Mouse (Mus musculus) heart, postnatal 0 days (tissue): Measurements from ENCODE around the gene Nnmt. TPM values are rescaled to one million over a fixed set of nuclear protein-coding genes. Genes with fewer than 3 reads are reported as not detected.

Experiments
- ATAC-seq: fragments of 200-750 bp; cut with Nextera tagmentation; 2 replicates; pipeline ENCODE4 v1.8.0; 2017; ENCODE audit warnings: low read depth, moderate number of reproducible peaks, moderate library complexity; ENCODE audit not compliant: insufficient read depth
- DNase-seq: peaks from one replicate; pipeline ENCODE4 v3.0.0-alpha.2; 2016; ENCODE audit warnings: low spot score
- H3K27ac ChIP-seq: fragments of 300-500 bp; sonication (generic); 2 replicates; pipeline ENCODE4 v1.5.1; 2014; ENCODE audit warnings: low read depth, mild to moderate bottlenecking
- H3K27me3 ChIP-seq: fragments of 300-500 bp; sonication (generic); 2 replicates; pipeline ENCODE4 v1.6.1; 2014; ENCODE audit warnings: low read length, mixed read lengths; ENCODE audit not compliant: control insufficient read depth, insufficient read depth
- H3K36me3 ChIP-seq: fragments of 300-500 bp; sonication (generic); replicated peaks from 2 replicates; pipeline ENCODE4 v1.6.1; 2014; ENCODE audit warnings: low read length, mixed read lengths; ENCODE audit not compliant: control insufficient read depth, insufficient read depth
- H3K4me1 ChIP-seq: fragments of 300-500 bp; sonication (generic); 2 replicates; pipeline ENCODE4 v1.6.1; 2014; ENCODE audit warnings: antibody characterized with exemption; ENCODE audit not compliant: control insufficient read depth, insufficient read depth
- H3K4me2 ChIP-seq: fragments of 300-500 bp; sonication (generic); 2 replicates; pipeline ENCODE4 v1.6.1; 2014; ENCODE audit warnings: low read depth, mild to moderate bottlenecking, low read length, moderate library complexity
- H3K4me3 ChIP-seq: fragments of 300-500 bp; sonication (generic); 2 replicates; pipeline ENCODE4 v1.5.1; 2014; ENCODE audit warnings: low read depth, low read length
- H3K9ac ChIP-seq: fragments of 300-500 bp; sonication (generic); replicated peaks from 2 replicates; pipeline ENCODE4 v1.6.1; 2014; ENCODE audit warnings: low read depth, low read length, mixed read lengths
- H3K9me3 ChIP-seq: fragments of 300-500 bp; sonication (generic); replicated peaks from 2 replicates; pipeline ENCODE4 v1.6.1; 2016; ENCODE audit warnings: low read length; ENCODE audit not compliant: control insufficient read depth
- CTCF ChIP-seq: IDR thresholded peaks from 2 replicates; pipeline ENCODE4 v1.5.1; 2016; ENCODE audit warnings: antibody characterized with exemption, control low read depth, low read depth
- EP300 ChIP-seq: IDR thresholded peaks from 2 replicates; pipeline ENCODE4 v1.6.1; 2016; ENCODE audit warnings: antibody characterized with exemption, low read depth
- WGBS: fragments of 180-500 bp; shearing (Covaris S2); extraction: QIAGEN DNeasy Blood & Tissue Kit; methylation state at CpG from one replicate; pipeline ENCODE4 v1.1.7; 2014; 5-methylcytosine and 5-hydroxymethylcytosine counted together
- polyA plus RNA-seq: library from polyadenylated mRNA; unstranded; fragments of >200 nt; fragmentation: Nextera tagmentation; extraction: Ambion mirVana; gene quantifications from 2 replicates; pipeline ENCODE4 v1.2.1, GENCODE M21; 2015
- total RNA-seq: library from RNA; depleted of rRNA; stranded (reverse); fragments of >200 nt; gene quantifications from 2 replicates; pipeline ENCODE4 v1.2.3, GENCODE M21; 2014; ENCODE audit warnings: low replicate concordance

Gene Nnmt
- total and polyA plus RNA-seq, 2 experiments from 2014 or later, result 2.1 to 12.4 TPM

DNA sequence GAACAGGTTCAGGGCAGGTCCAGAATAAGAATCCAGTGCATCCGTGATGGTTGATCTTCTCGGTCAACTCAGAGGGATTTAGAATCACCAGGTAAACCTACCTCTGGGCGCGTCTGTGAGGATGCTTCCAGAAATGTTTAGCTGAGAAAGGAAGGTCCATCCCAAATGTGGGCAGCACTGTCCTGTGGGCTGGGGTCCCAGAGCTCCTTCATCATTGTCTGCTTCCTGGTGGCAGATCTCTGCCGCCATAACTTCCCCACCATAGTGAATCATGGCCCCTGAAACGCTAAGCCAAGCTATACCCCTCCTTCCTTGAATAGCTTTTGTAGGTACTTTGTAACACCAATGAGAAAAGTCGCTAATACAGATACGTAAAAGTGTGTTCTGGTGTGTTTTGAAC lies 36.7 kb upstream of the Nnmt start:
- Histone ChIP-seq H3K4me1 (no peaks in the 10 kb centered on the region), H3K27ac (no peak overlapping the region), H3K27me3 (0 out of 2 replicates have a peak, but pooled peaks cover 7% of the 10 kb centered on the region), H3K4me3 (no peak overlapping the region), H3K9me3 (0 out of 2 replicates have a peak, but pooled peaks cover 6% of the 10 kb centered on the region), H3K9ac (no peak overlapping the region), H3K36me3 (no peaks in the 10 kb centered on the region), H3K4me2 (no peak overlapping the region)
- TF ChIP-seq EP300 (no peak), CTCF (no peak)
- 89% methylated on average over 8 of the region's 8 CpGs for WGBS
- ATAC-seq (no peak), DNase-seq (no peak)

DNA sequence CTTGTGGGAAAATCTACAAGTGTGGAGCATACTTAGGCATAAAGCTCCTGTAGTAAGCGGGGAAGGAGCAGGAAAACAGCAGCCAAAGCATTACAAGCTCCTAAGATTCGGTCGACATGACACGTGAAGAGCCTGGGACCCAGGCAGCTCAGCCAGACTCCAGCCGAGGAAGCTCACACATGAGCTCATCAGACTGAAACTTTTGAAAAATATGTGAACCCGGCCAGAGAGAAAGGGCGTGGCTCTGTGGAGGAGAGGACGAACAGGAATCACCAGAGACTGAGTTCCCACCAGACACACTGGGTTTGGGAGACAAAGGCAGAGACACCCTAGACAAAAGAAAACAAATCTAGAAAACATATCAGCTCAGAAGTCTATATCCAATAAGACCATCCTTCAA lies 35.9 kb upstream of the Nnmt start:
- TF ChIP-seq CTCF (no peak), EP300 (no peak)
- no peak for ATAC-seq
- H3K4me1 ChIP-seq, result no peaks in the 10 kb centered on the region
- H3K27me3 ChIP-seq, result 0 out of 2 replicates have a peak, but pooled peaks cover 8% of the 10 kb centered on the region
- no peak overlapping the region for H3K27ac ChIP-seq
- H3K9me3 ChIP-seq, result 0 out of 2 replicates have a peak, but pooled peaks cover 6% of the 10 kb centered on the region
- 67% methylated on average over 8 of the region's 8 CpGs for WGBS
- H3K4me2 ChIP-seq, result no peak overlapping the region
- no peaks in the 10 kb centered on the region for H3K36me3 ChIP-seq
- no peak for DNase-seq
- H3K9ac ChIP-seq, result no peak overlapping the region
- H3K4me3 ChIP-seq, result no peak overlapping the region

GRCm38 (mm10) chr9:48638176-48638803 lies 33.3 kb upstream of the Nnmt start:
- H3K27me3 ChIP-seq, result 0 out of 2 replicates have a peak, but pooled peaks cover 8% of the 10 kb centered on the region
- H3K36me3 ChIP-seq, result no peaks in the 10 kb centered on the region
- H3K9me3 ChIP-seq, result no peaks in the 10 kb centered on the region
- no peak for ATAC-seq
- no peak overlapping the region for H3K4me2 ChIP-seq
- H3K4me1 ChIP-seq, result no peaks in the 10 kb centered on the region
- 56% methylated on average over 15 of the region's 15 CpGs for WGBS
- no peak for DNase-seq
- H3K4me3 ChIP-seq, result no peak overlapping the region
- TF ChIP-seq EP300 (no peak), CTCF (no peak)
- no peak overlapping the region for H3K27ac ChIP-seq
- H3K9ac ChIP-seq, result no peak overlapping the region

GRCm38 (mm10) chr9:48637161-48637560 lies 32.2 kb upstream of the Nnmt start:
- Histone ChIP-seq H3K27ac (no peak overlapping the region), H3K9me3 (no peaks in the 10 kb centered on the region; the same call in 1 of the 2 replicates), H3K4me1 (no peaks in the 10 kb centered on the region), H3K27me3 (0 out of 2 replicates have a peak, but pooled peaks cover 8% of the 10 kb centered on the region), H3K9ac (no peak overlapping the region), H3K36me3 (no peaks in the 10 kb centered on the region), H3K4me3 (no peak overlapping the region), H3K4me2 (no peak overlapping the region)
- no peak for TF ChIP-seq CTCF
- TF ChIP-seq EP300, result no peak
- DNase-seq, result no peak
- WGBS, result 82% methylated on average over 7 of the region's 7 CpGs
- ATAC-seq, result no peak

- no peak overlapping the region for H3K27ac ChIP-seq
- no peaks in the 10 kb centered on the region for H3K36me3 ChIP-seq
- WGBS, result 33% methylated on average over 18 of the region's 18 CpGs
- H3K9me3 ChIP-seq, result no peaks in the 10 kb centered on the region; the same call in 1 of the 2 replicates
- H3K4me3 ChIP-seq, result no peak overlapping the region
- no peak for TF ChIP-seq CTCF
- TF ChIP-seq EP300, result no peak
- no peak overlapping the region for H3K4me2 ChIP-seq
- H3K4me1 ChIP-seq, result no peaks in the 10 kb centered on the region
- DNase-seq, result no peak
- no peak overlapping the region for H3K9ac ChIP-seq
- 0 out of 2 replicates have a peak, but pooled peaks cover 8% of the 10 kb centered on the region for H3K27me3 ChIP-seq
- no peak for ATAC-seq
Observed at GRCm38 (mm10) chr9:48635576-48636350, 30.8 kb upstream of the Nnmt start.
